Mouse (Mus musculus): ENCODE measurements around the gene Dnajc8. TPM values are rescaled to one million over a fixed set of nuclear protein-coding genes. Genes with fewer than 3 reads are reported as not detected.

Gene Dnajc8
- 343 TPM for polyA plus RNA-seq (2014; fragmentation: Illumina TruSeq; extraction: RNeasy Lipid Tissue Mini Kit (QIAGEN cat#74804); ENCODE audit: low read depth, low replicate concordance)

GRCm38 (mm10) chr4:132535406-132536121 is at the start of gene Dnajc8:
Dnajc8 (plus strand) TSS chr4:132535550.

GRCm38 (mm10) chr4:132510352-132510798 is 25.0 kb upstream of the Dnajc8 start, which contains the start of gene Sesn2:
Sesn2 (minus strand) TSS chr4:132510501.

GRCm38 (mm10) chr4:132532981-132533916 is 2.1 kb upstream of the Dnajc8 start, which contains the start of gene Atpif1:
Atpif1 (minus strand) TSS chr4:132533659.

GRCm38 (mm10) chr4:132563965-132564364 is 28.6 kb downstream of the Dnajc8 start, which contains the start of gene Ptafr:
Ptafr (plus strand) TSS chr4:132564067.

Other genes with a start within 250 kb of the Dnajc8 start
- not detected for gene Rab42, start 232.2 kb upstream of the Dnajc8 start, polyA plus RNA-seq (2014; fragmentation: Illumina TruSeq; extraction: RNeasy Lipid Tissue Mini Kit (QIAGEN cat#74804); ENCODE audit: low read depth, low replicate concordance)
- gene Trnau1ap, start 206.0 kb upstream of the Dnajc8 start, polyA plus RNA-seq (2014; fragmentation: Illumina TruSeq; extraction: RNeasy Lipid Tissue Mini Kit (QIAGEN cat#74804); ENCODE audit: low read depth, low replicate concordance): 14.0 TPM
- gene Rcc1, start 181.9 kb upstream of the Dnajc8 start, polyA plus RNA-seq (2014; fragmentation: Illumina TruSeq; extraction: RNeasy Lipid Tissue Mini Kit (QIAGEN cat#74804); ENCODE audit: low read depth, low replicate concordance): 3.3 TPM
- 36.9 TPM for gene Phactr4, start 113.1 kb upstream of the Dnajc8 start, polyA plus RNA-seq (2014; fragmentation: Illumina TruSeq; extraction: RNeasy Lipid Tissue Mini Kit (QIAGEN cat#74804); ENCODE audit: low read depth, low replicate concordance)
- gene Med18, start 71.6 kb upstream of the Dnajc8 start, polyA plus RNA-seq (2014; fragmentation: Illumina TruSeq; extraction: RNeasy Lipid Tissue Mini Kit (QIAGEN cat#74804); ENCODE audit: low read depth, low replicate concordance): 1.7 TPM
- gene Sesn2, start 25.0 kb upstream of the Dnajc8 start, polyA plus RNA-seq (2014; fragmentation: Illumina TruSeq; extraction: RNeasy Lipid Tissue Mini Kit (QIAGEN cat#74804); ENCODE audit: low read depth, low replicate concordance): 1.4 TPM
- gene Atpif1, start 1.9 kb upstream of the Dnajc8 start, polyA plus RNA-seq (2014; fragmentation: Illumina TruSeq; extraction: RNeasy Lipid Tissue Mini Kit (QIAGEN cat#74804); ENCODE audit: low read depth, low replicate concordance): 272 TPM
- 0.82 TPM for gene Ptafr, start 28.5 kb downstream of the Dnajc8 start, polyA plus RNA-seq (2014; fragmentation: Illumina TruSeq; extraction: RNeasy Lipid Tissue Mini Kit (QIAGEN cat#74804); ENCODE audit: low read depth, low replicate concordance)
- gene Eya3, start 103.4 kb downstream of the Dnajc8 start, polyA plus RNA-seq (2014; fragmentation: Illumina TruSeq; extraction: RNeasy Lipid Tissue Mini Kit (QIAGEN cat#74804); ENCODE audit: low read depth, low replicate concordance): 26.0 TPM
- gene Xkr8, start 197.0 kb downstream of the Dnajc8 start, polyA plus RNA-seq (2014; fragmentation: Illumina TruSeq; extraction: RNeasy Lipid Tissue Mini Kit (QIAGEN cat#74804); ENCODE audit: low read depth, low replicate concordance): 4.1 TPM
- gene Smpdl3b, start 221.7 kb downstream of the Dnajc8 start, polyA plus RNA-seq (2014; fragmentation: Illumina TruSeq; extraction: RNeasy Lipid Tissue Mini Kit (QIAGEN cat#74804); ENCODE audit: low read depth, low replicate concordance): 2.1 TPM
- 6.5 TPM for gene Rpa2, start 232.8 kb downstream of the Dnajc8 start, polyA plus RNA-seq (2014; fragmentation: Illumina TruSeq; extraction: RNeasy Lipid Tissue Mini Kit (QIAGEN cat#74804); ENCODE audit: low read depth, low replicate concordance)

All from adrenal gland, adult 10 weeks (tissue).